Mouse (Mus musculus): ENCODE results near the gene Ncoa4. TPM values are rescaled to one million over a fixed set of nuclear protein-coding genes. Genes with fewer than 3 reads are reported as not detected.

Gene Ncoa4
- polyA plus RNA-seq (2014; fragmentation: Illumina TruSeq; extraction: RNeasy Lipid Tissue Mini Kit (QIAGEN cat#74804); ENCODE audit: low replicate concordance): 415 TPM

GRCm38 (mm10) chr14:32159690-32160246, at the start of gene Ncoa4:
Gene Ncoa4 (plus strand): TSS chr14:32159865.

GRCm38 (mm10) chr14:32141723-32142122, 17.9 kb upstream of the Ncoa4 start, which contains the start of gene Msmb:
Gene Msmb (plus strand): TSS chr14:32142023.

DNA sequence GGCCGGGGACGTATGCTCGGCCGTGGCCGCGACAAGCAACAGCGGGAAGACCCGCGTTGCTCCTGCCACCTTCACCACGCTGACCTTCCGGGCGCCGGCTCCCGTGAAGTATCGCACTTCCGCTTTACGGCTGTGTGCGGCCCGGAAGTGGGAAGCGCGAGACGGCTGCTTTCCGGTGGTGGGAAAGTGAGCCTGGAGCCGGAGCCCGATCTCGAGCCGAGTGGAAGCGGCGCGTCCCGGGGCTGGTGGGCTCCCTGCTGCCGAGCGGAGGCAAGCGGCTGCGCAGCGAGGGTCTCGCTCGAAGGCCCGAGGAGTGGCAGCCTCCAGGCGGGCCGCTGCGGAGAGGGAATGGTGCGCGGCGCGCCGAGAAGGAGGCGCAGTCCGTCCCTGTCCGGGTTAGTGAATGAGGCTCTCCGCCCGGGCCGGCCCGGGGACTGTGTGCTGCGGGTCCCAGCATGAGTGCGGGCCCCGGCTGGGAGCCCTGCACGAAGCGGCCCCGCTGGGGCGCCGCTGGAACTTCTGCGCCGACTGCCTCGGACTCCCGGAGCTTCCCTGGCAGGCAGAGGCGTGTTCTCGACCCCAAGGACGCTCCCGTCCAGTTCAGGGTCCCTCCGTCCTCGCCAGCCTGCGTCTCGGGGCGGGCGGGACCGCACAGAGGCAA, 42.3 kb downstream of the Ncoa4 start, which contains the start of the genes Timm23 and Parg:
Gene Timm23 (minus strand): TSS at position 108 of the 661 bp plus-strand sequence.
Gene Parg (plus strand): TSS at position 159 of the 661 bp plus-strand sequence.

Other genes with a start within 250 kb of the Ncoa4 start
- 2.9 TPM for gene Galnt15, start 130.9 kb upstream of the Ncoa4 start, polyA plus RNA-seq (2014; fragmentation: Illumina TruSeq; extraction: RNeasy Lipid Tissue Mini Kit (QIAGEN cat#74804); ENCODE audit: low replicate concordance)
- gene Oxnad1, start 74.5 kb upstream of the Ncoa4 start, polyA plus RNA-seq (2014; fragmentation: Illumina TruSeq; extraction: RNeasy Lipid Tissue Mini Kit (QIAGEN cat#74804); ENCODE audit: low replicate concordance): 85.4 TPM
- 57.0 TPM for gene Dph3, start 74.1 kb upstream of the Ncoa4 start, polyA plus RNA-seq (2014; fragmentation: Illumina TruSeq; extraction: RNeasy Lipid Tissue Mini Kit (QIAGEN cat#74804); ENCODE audit: low replicate concordance)
- gene Msmb, start 17.8 kb upstream of the Ncoa4 start, polyA plus RNA-seq (2014; fragmentation: Illumina TruSeq; extraction: RNeasy Lipid Tissue Mini Kit (QIAGEN cat#74804); ENCODE audit: low replicate concordance): not detected
- gene Timm23, start 42.0 kb downstream of the Ncoa4 start, polyA plus RNA-seq (2014; fragmentation: Illumina TruSeq; extraction: RNeasy Lipid Tissue Mini Kit (QIAGEN cat#74804); ENCODE audit: low replicate concordance): 101 TPM
- gene Parg, start 42.1 kb downstream of the Ncoa4 start, polyA plus RNA-seq (2014; fragmentation: Illumina TruSeq; extraction: RNeasy Lipid Tissue Mini Kit (QIAGEN cat#74804); ENCODE audit: low replicate concordance): 42.9 TPM
- 0.11 TPM for gene Ogdhl, start 162.2 kb downstream of the Ncoa4 start, polyA plus RNA-seq (2014; fragmentation: Illumina TruSeq; extraction: RNeasy Lipid Tissue Mini Kit (QIAGEN cat#74804); ENCODE audit: low replicate concordance)
- gene 1700024G13Rik, start 228.5 kb downstream of the Ncoa4 start, polyA plus RNA-seq (2014; fragmentation: Illumina TruSeq; extraction: RNeasy Lipid Tissue Mini Kit (QIAGEN cat#74804); ENCODE audit: low replicate concordance): not detected